Mouse (Mus musculus): ENCODE data around the gene Cdk5. TPM values are rescaled to one million over a fixed set of nuclear protein-coding genes. Genes with fewer than 3 reads are reported as not detected.

The Cdk5 gene
- polyA plus RNA-seq, 1 experiment from 2014 or later, result 76.9 TPM

DNA sequence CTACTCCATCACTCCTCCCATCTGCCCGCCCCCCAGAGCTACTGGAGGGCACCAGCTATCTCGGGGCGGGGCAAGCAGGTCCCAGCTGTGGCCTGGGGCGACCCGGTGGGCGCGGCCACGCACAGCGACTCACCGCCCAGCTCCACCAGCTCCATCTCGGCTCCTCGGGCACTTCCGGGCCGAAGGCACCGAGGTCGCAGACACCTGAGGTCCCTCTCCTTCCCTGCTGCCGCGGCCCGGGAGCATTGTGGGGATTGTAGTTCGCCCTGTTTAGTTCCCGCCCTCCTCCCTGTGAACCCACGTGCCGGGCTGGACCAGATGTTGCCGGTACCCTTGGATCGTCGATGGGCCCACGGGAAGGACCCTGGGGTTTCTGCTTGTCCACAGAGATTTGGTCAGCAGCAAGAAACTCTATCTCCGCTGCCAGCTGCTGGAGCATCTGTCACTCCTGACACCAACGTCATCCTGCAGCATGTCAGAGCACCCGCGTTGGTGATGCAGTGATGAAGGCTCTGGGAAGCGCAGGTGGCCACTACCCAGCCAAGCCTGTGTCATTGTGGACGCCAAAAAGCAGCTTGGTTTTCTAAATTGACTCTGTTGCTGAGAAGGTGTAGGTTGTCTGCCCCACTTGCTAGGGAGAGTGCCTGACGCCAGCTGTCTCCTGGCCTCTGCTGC lies 24.4 kb upstream of the Cdk5 start, which contains the start of gene Tmub1:
TSS of gene Tmub1 (minus strand) at position 231 of the 675 bp plus-strand sequence.
- Histone ChIP-seq H3K4me2 (replicated peaks) (peak within 1 kb of the TSS; percentile 85), H3K9ac (replicated peaks) (peak within 1 kb of the TSS; percentile 73), H3K27ac (replicated peaks) (peak within 1 kb of the TSS; percentile 56), H3K4me3 (peak within 1 kb of the TSS; percentile 67), H3K27me3 (peaks cover 9% of the 10 kb centered on the region; the same call in 1 of the 2 replicates), H3K4me1 (peaks cover 41% of the 10 kb centered on the region), H3K36me3 (peaks cover 10% of the 10 kb centered on the region; the same call in 1 of the 2 replicates), H3K9me3 (no peaks in the 10 kb centered on the region)
- 2% methylated on average over 34 of the region's 34 CpGs for WGBS
- ATAC-seq (ENCODE audit: low FRiP score, low read depth), result peak; percentile 50

DNA sequence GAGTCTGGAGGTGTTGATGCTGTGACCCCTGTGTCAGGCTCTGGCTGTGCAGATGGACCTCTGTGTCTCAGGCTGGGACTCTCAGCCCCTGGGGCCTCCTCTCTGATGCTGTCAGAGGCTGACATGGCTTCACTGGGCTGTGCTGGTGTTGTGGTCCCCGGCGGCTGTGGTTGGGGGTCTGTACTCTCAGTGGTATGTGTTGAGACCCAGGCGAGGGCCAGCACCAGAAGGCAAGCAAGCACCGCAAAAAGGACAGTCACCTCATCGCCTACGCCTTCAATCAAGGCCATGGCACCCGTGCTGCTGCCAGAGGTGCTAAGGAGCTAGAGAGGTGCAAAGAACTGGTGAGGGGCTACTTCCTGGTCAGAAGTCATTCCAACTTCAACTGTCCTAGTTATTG lies 23.3 kb upstream of the Cdk5 start:
- Histone ChIP-seq H3K4me3 (0 out of 2 replicates have a peak overlapping the region, but pooled peaks have one; percentile 67), H3K4me1 (peaks cover 41% of the 10 kb centered on the region), H3K36me3 (peaks cover 20% of the 10 kb centered on the region), H3K27ac (replicated peaks) (no peak overlapping the region), H3K4me2 (replicated peaks) (peak overlapping the region; percentile 85), H3K27me3 (peaks cover 9% of the 10 kb centered on the region; the same call in 1 of the 2 replicates), H3K9ac (replicated peaks) (no peak overlapping the region), H3K9me3 (no peaks in the 10 kb centered on the region)
- no peak for ATAC-seq (ENCODE audit: low FRiP score, low read depth)
- WGBS, result 91% methylated on average over 7 of the region's 7 CpGs

DNA sequence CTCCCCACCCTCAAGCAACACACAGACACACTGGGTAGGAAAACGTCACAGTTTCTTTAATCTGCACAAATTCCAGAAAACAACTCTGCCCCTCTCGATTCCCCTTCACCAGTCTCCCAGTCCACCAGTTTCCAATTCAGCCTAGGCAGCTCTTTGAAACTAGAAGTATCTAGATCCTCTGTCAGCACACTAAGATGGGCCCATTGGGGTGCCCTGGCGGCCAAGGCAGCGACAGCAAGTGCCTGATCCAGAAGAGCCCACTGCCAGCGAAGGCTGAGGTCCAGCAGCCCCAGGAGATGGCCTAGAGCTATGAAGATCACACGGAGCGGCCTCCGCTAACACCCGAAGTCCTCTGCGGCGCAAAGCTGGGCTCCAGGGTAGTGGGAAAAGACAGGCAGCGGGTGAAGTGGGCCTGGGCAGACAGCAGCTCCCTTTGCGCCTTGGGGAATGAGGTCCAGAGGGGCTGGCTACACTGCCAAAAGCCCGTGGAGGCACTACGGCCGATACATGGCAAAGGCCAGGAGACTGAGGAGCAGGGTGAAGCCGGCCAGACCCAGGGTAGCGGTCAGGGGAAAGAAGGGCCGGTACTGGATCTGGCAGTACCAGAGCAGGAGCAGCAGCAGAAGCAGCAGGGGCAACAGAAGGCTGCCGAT lies 22.2 kb upstream of the Cdk5 start:
- ATAC-seq (ENCODE audit: low FRiP score, low read depth), result no peak
- WGBS, result 58% methylated on average over 20 of the region's 20 CpGs
- H3K4me1 ChIP-seq, result peaks cover 34% of the 10 kb centered on the region
- H3K9me3 ChIP-seq, result no peaks in the 10 kb centered on the region
- peaks cover 9% of the 10 kb centered on the region; the same call in 1 of the 2 replicates for H3K27me3 ChIP-seq
- H3K9ac ChIP-seq (replicated peaks), result peak overlapping the region; percentile 90
- H3K4me2 ChIP-seq (replicated peaks), result peak overlapping the region; percentile 98
- H3K36me3 ChIP-seq, result peaks cover 31% of the 10 kb centered on the region
- H3K27ac ChIP-seq (replicated peaks), result peak overlapping the region; percentile 85
- H3K4me3 ChIP-seq, result peak overlapping the region; percentile 89

DNA sequence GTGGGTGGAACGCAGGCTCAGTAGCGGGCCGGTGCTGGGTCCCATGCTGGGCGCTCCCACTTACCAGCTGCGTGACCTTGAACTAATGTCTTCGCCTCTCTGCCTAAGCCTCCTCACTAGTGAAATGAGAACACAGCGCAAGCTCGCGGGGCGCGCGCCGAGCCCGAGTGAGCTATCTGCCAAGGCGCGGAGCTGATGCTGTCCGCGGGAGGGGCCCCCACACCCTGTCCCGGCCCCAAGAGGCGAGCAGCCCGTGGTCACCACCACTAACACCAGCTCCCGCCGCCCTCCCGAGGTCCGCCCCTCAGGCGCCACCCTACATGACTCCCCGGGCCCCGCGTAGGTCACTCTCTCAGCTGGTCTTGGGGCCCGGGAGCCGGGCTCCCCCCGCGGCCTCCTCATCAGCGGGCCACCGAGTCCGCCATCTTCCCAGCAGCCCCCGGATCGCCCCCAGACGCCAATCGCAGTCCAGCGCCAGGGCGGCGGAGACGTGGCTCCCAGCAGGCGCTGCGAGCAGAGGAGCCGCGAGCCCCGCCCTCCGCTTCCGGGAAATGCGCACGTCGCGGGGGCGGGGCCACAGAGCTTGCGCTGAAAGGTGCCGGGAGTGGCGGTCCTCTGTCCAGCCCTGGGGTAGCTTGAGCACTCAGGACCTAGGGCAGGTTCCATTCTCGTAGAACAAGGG lies 21.6 kb upstream of the Cdk5 start, which contains the start of gene Fastk:
TSS of gene Fastk (minus strand) at position 542 of the 682 bp plus-strand sequence.
- under 1% methylated on average over 59 of the region's 60 CpGs for WGBS
- H3K4me3 ChIP-seq, result peak within 1 kb of the TSS; percentile 89
- H3K36me3 ChIP-seq, result peaks cover 38% of the 10 kb centered on the region
- H3K27me3 ChIP-seq, result peaks cover 5% of the 10 kb centered on the region; the same call in 1 of the 2 replicates
- H3K4me1 ChIP-seq, result peaks cover 34% of the 10 kb centered on the region
- H3K9me3 ChIP-seq, result no peaks in the 10 kb centered on the region
- peak within 1 kb of the TSS; percentile 98 for H3K4me2 ChIP-seq (replicated peaks)
- ATAC-seq (ENCODE audit: low FRiP score, low read depth), result peak; percentile 82
- H3K27ac ChIP-seq (replicated peaks), result peak within 1 kb of the TSS; percentile 85
- peak within 1 kb of the TSS; percentile 90 for H3K9ac ChIP-seq (replicated peaks)

DNA sequence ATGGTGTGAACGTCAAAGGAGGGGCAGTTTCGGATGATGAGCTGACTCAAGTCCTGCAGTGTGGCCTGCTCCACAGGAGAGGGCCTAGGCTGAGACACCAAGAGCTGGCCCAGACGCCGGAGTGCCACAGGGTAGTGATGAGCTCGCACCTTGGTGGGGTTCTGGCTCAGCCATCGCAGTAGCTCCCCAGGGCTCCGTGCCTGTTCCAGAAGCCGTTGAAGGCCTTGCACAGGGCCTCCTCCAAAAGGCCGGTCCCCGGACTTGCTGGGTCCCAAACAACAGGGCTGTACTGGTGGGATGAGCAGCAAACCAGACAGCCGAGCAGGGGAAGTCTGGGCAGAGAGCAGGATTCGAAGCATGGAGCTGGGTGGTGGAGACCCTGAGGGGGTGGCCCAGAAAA lies 20.6 kb upstream of the Cdk5 start:
- peaks cover 4% of the 10 kb centered on the region; the same call in 1 of the 2 replicates for H3K27me3 ChIP-seq
- 84% methylated on average over 12 of the region's 12 CpGs for WGBS
- peak overlapping the region; percentile 90 for H3K9ac ChIP-seq (replicated peaks)
- H3K27ac ChIP-seq (replicated peaks), result no peak overlapping the region
- H3K4me1 ChIP-seq, result peaks cover 34% of the 10 kb centered on the region
- peaks cover 47% of the 10 kb centered on the region for H3K36me3 ChIP-seq
- peak overlapping the region; percentile 98 for H3K4me2 ChIP-seq (replicated peaks)
- ATAC-seq (ENCODE audit: low FRiP score, low read depth), result no peak
- H3K9me3 ChIP-seq, result no peaks in the 10 kb centered on the region
- peak overlapping the region; percentile 89 for H3K4me3 ChIP-seq

GRCm38 (mm10) chr5:24443204-24443603 lies 19.9 kb upstream of the Cdk5 start:
- no peak overlapping the region for H3K4me2 ChIP-seq (replicated peaks)

GRCm38 (mm10) chr5:24442029-24442428 lies 18.7 kb upstream of the Cdk5 start:
- H3K4me1 ChIP-seq, result peaks cover 23% of the 10 kb centered on the region
- no peak overlapping the region for H3K4me3 ChIP-seq
- H3K4me2 ChIP-seq (replicated peaks), result no peak overlapping the region
- no peaks in the 10 kb centered on the region for H3K27me3 ChIP-seq
- no peak for ATAC-seq (ENCODE audit: low FRiP score, low read depth)
- peaks cover 57% of the 10 kb centered on the region for H3K36me3 ChIP-seq
- no peaks in the 10 kb centered on the region for H3K9me3 ChIP-seq
- H3K27ac ChIP-seq (replicated peaks), result no peak overlapping the region
- WGBS, result 89% methylated on average over 9 of the region's 9 CpGs
- H3K9ac ChIP-seq (replicated peaks), result no peak overlapping the region

More at GRCm38 (mm10) chr5:24443204-24443603, 19.9 kb upstream of the Cdk5 start:
- peaks cover 53% of the 10 kb centered on the region for H3K36me3 ChIP-seq
- H3K9ac ChIP-seq (replicated peaks), result no peak overlapping the region
- no peak for ATAC-seq (ENCODE audit: low FRiP score, low read depth)
- no peaks in the 10 kb centered on the region for H3K9me3 ChIP-seq
- no peak overlapping the region for H3K4me3 ChIP-seq
- whole genome bisulfite sequencing, result 93% methylated on average over 7 of the region's 7 CpGs
- no peak overlapping the region for H3K27ac ChIP-seq (replicated peaks)
- no peaks in the 10 kb centered on the region for H3K27me3 ChIP-seq
- H3K4me1 ChIP-seq, result peaks cover 34% of the 10 kb centered on the region

GRCm38 (mm10) chr5:24441187-24441586 lies 17.9 kb upstream of the Cdk5 start:
- H3K9ac ChIP-seq (replicated peaks), result no peak overlapping the region
- no peak overlapping the region for H3K4me3 ChIP-seq
- H3K4me2 ChIP-seq (replicated peaks), result no peak overlapping the region
- peaks cover 59% of the 10 kb centered on the region for H3K36me3 ChIP-seq
- H3K27me3 ChIP-seq, result no peaks in the 10 kb centered on the region
- WGBS, result 95% methylated on average over 8 of the region's 8 CpGs
- no peak overlapping the region for H3K27ac ChIP-seq (replicated peaks)
- ATAC-seq (ENCODE audit: low FRiP score, low read depth), result no peak
- H3K9me3 ChIP-seq, result no peaks in the 10 kb centered on the region
- H3K4me1 ChIP-seq, result peaks cover 17% of the 10 kb centered on the region

- no peaks in the 10 kb centered on the region for H3K4me1 ChIP-seq
- no peak overlapping the region for H3K27ac ChIP-seq (replicated peaks)
- H3K36me3 ChIP-seq, result peaks cover 80% of the 10 kb centered on the region
- H3K27me3 ChIP-seq, result 0 out of 2 replicates have a peak, but pooled peaks cover under 1% of the 10 kb centered on the region
- no peak for ATAC-seq (ENCODE audit: low FRiP score, low read depth)
- no peak overlapping the region for H3K4me2 ChIP-seq (replicated peaks)
- H3K9me3 ChIP-seq, result no peaks in the 10 kb centered on the region
- H3K4me3 ChIP-seq, result no peak overlapping the region
- no peak overlapping the region for H3K9ac ChIP-seq (replicated peaks)
- WGBS, result 93% methylated on average over 8 of the region's 8 CpGs
Observed at GRCm38 (mm10) chr5:24433993-24434392, 10.7 kb upstream of the Cdk5 start.

GRCm38 (mm10) chr5:24428596-24428995 lies 5.3 kb upstream of the Cdk5 start:
- Histone ChIP-seq H3K27me3 (peaks cover 22% of the 10 kb centered on the region), H3K4me3 (no peak overlapping the region), H3K27ac (replicated peaks) (peak overlapping the region; percentile 26; the same call in 1 of the 2 replicates), H3K4me2 (replicated peaks) (peak overlapping the region; percentile 85; the same call in 1 of the 2 replicates), H3K4me1 (peaks cover 44% of the 10 kb centered on the region), H3K9ac (replicated peaks) (0 out of 2 replicates have a peak overlapping the region, but pooled peaks have one; percentile 4), H3K36me3 (peaks cover 46% of the 10 kb centered on the region), H3K9me3 (no peaks in the 10 kb centered on the region)
- ATAC-seq (ENCODE audit: low FRiP score, low read depth), result no peak
- WGBS, result 15% methylated on average over 8 of the region's 9 CpGs

GRCm38 (mm10) chr5:24427981-24428402 lies 4.7 kb upstream of the Cdk5 start:
- Histone ChIP-seq H3K4me2 (replicated peaks) (peak overlapping the region; percentile 85), H3K4me3 (0 out of 2 replicates have a peak overlapping the region, but pooled peaks have one; percentile 4), H3K9me3 (no peaks in the 10 kb centered on the region), H3K4me1 (peaks cover 45% of the 10 kb centered on the region), H3K27ac (replicated peaks) (peak overlapping the region; percentile 26; the same call in 1 of the 2 replicates), H3K27me3 (peaks cover 22% of the 10 kb centered on the region), H3K9ac (replicated peaks) (0 out of 2 replicates have a peak overlapping the region, but pooled peaks have one; percentile 4), H3K36me3 (peaks cover 40% of the 10 kb centered on the region)
- WGBS, result 8% methylated on average over 14 of the region's 15 CpGs
- no peak for ATAC-seq (ENCODE audit: low FRiP score, low read depth)
